Mouse (Mus musculus) kidney, adult 8-10 months (tissue): ENCODE data around the gene Mex3a.
A peak's percentile ranks its signal among the peaks of the same experiment; 100 is the strongest.

ENCODE experiments used
- DNase-seq, 2 experiments: peaks; one replicate each; pipeline ENCODE4 v3.0.0; 2022

Mex3a gene

DNA sequence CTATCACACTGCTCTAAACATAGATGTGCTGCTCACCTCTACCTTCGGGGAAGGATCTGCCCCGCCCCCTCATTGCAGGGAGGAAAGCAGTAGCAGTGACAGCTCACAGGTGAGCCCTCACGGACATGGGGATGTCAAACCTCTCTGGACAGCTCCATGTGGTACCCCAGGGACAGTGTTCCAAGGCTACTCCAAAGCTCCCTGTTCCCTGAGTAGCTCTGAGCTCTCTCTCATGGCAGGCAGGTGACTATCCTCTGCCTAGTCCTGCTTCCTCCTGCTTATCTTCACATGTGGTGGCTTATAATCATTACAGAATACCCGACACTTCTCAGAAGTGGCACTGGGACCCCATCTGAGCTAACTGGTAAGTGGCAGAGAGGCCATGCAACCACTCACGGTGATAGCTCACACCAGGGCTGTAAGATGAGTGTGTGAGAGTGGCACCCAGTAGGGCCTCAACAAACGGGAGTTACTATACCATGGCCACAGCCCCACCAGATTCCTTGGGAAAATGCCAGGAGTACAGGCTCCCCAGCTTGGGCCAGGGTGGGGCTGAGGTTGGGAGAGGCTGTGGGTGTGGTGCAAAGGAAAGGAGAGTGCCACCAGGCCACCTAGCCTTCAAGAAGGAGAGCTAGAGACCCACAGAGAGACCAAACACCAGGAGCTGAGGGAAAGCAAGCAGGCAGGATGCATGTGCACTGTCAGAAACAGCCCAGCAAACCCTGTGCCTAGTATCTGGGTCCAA is 14.7 kb downstream of the Mex3a start:
- DNase-seq: no peak

DNA sequence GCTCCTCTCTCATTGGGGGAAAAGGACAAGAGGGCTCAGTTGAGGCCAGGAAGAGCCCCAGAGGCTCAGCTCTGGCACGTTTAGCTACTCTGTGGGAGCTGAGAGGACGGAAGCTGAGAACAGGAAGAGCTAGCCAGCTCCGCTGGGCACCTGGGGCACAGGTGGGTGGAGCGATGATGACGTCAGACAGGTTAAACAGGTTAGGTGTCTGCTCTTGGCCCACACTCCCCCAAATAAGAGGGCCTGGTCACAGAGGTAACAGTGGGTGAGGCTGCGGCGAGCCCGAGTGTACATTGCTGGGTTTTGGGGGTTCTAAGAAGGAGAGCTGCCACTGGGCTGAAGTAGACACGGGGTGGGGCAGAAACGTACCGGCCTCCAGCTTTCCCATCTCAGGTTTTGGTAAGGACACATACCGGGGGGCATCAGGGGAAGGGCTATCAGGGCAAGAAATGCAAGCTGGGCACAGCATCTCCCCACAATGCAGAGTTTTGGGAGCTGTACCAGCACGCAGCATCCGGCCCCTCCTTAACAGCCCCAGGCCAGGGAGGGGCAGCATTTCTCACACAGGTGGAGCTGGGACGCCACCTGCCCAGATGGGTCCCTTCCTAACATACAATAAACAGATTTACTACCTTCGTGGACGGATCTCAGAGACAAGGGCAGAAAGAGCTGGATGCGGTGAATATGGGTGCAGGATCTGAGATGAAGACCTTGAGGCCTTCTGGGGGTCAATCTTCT is 16.2 kb downstream of the Mex3a start, which contains the start of gene Rab25:
TSS of gene Rab25 (minus strand) at position 121 of the 738 bp plus-strand sequence.
- peak; percentile 69 to 73 for DNase-seq

GRCm38 (mm10) chr3:88551586-88551985 is 19.4 kb downstream of the Mex3a start:
- peak in 1 of 2 experiments; percentile 40 for DNase-seq

- no peak for DNase-seq
Observed at GRCm38 (mm10) chr3:88552082-88552645, 20.0 kb downstream of the Mex3a start.

- DNase-seq: peak; percentile 99
Observed at GRCm38 (mm10) chr3:88552676-88553524, 20.7 kb downstream of the Mex3a start, which contains the start of gene Lamtor2. Gene Lamtor2, minus strand, starts transcription at chr3:88553074.

DNA sequence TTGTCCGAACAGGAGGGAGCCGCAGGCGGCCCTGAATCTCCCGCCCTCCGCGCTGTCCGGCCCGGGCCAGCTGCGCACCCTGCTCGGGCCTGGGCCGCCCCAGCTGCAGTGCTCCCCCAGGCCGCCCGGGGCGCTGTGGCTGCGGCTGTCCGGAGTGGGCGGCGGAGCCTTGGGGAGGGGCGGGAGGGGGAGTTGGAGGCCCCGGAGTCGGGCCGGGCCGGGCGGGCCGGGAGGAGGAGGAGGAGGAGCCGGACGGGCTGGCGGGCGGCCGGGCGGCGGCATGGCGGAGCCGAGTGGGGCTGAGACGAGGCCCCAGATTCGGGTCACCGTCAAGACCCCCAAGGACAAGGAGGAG is 21.3 kb downstream of the Mex3a start, which contains the start of gene Ubqln4:
TSS of gene Ubqln4 (plus strand) at position 234 of the 355 bp plus-strand sequence.
- peak; percentile 85 to 91 for DNase-seq

DNA sequence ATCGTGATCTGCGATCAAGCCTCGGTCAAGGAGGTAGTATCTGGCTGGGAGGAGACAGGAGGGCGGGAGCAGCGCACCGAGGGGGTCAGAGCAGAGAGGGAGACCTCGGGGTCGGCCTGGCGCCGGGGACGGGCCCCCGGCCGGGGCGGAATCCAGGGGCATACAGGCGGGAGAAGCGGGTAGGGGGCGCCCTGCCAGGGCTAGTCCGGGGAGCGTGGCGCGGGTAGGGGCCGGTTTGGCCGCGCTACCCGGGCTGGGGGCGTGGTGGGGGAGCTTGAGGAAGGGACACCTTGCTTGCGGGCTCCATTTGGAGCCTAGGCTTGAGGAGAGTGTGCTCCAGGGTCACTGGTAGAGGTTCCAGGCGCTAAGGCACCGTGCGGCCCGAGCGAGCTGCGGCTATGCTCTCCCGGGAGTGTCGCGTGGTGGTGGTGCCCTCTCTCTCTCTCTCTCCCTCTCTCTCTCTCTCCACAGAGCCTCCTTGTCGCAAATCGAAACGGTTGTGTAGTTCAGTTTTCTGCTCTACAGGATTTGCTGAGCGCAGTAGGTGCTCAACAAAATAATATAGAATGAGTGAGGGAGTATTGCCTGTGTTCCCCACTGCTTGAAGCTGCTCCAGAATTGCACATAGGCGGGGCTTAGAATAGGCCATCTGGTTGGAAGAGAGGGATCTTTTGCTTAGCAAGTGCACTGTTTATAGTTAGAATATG is 21.8 kb downstream of the Mex3a start:
- no peak for DNase-seq

DNA sequence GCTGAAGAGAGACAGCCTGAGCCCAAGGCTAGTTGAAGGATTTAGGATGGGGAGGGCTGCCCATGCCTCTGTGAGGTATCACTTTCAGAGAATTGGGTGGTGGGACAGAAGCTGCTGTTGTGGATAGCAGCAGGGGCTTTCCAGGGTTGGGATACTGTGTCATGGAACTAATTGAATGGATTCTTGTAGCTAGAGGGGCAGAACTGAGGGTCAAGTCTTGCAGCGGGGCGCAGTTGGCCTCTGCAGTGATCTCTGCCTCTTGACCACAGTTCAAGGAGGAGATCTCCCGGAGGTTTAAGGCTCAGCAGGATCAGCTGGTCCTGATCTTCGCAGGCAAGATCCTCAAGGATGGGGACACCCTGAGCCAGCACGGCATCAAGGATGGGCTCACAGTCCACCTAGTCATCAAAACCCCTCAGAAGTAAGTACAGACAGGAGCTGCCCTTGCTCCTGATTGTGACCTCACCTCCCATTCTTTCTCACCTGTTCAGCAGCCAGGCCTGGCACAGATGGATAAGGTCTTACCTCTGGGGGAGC is 22.9 kb downstream of the Mex3a start:
- no peak for DNase-seq

- DNase-seq: no peak
Observed at GRCm38 (mm10) chr3:88555731-88556130, 23.5 kb downstream of the Mex3a start.

DNA sequence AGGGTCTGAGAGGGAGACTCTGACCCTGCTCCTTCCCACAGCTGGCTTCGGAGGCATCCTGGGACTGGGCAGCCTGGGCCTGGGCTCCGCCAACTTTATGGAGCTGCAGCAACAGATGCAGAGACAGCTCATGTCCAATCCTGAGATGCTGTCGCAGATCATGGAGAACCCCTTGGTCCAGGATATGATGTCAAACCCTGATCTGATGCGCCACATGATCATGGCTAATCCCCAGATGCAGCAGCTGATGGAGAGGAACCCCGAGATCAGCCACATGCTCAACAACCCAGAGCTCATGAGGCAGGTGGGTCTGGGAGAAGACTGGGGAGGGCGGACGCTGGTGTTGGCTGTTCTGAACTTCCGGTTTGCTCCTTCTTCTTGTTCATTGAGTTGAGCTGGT is 24.4 kb downstream of the Mex3a start:
- DNase-seq: no peak

GRCm38 (mm10) chr3:88559596-88559995 is 27.4 kb downstream of the Mex3a start:
- DNase-seq: no peak

GRCm38 (mm10) chr3:88561989-88562388 is 29.8 kb downstream of the Mex3a start:
- DNase-seq: peak; percentile 49 to 58

- no peak for DNase-seq
Observed at GRCm38 (mm10) chr3:88563442-88563841, 31.2 kb downstream of the Mex3a start.

DNA sequence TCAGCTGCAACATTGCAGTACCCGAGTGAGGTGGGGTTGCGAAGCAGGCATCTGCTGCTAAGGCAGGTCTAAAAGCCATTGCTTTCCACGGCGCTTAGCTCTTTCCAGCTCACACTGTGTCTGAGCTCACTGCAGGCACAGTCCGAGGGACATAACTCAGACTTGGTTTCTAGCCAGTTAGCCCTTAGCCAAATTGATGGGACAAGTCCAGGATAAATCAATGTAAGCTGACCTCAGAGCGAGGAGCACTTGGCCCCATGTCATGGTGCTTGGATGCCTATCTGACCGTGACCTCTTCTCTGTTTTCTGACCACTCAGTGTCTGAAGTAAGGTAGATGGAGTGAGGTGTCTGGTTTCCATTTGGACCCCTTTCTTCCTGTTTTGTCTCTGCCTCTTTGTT is 31.8 kb downstream of the Mex3a start:
- DNase-seq: no peak

- no peak for DNase-seq
Observed at GRCm38 (mm10) chr3:88566116-88566515, 33.9 kb downstream of the Mex3a start.

DNA sequence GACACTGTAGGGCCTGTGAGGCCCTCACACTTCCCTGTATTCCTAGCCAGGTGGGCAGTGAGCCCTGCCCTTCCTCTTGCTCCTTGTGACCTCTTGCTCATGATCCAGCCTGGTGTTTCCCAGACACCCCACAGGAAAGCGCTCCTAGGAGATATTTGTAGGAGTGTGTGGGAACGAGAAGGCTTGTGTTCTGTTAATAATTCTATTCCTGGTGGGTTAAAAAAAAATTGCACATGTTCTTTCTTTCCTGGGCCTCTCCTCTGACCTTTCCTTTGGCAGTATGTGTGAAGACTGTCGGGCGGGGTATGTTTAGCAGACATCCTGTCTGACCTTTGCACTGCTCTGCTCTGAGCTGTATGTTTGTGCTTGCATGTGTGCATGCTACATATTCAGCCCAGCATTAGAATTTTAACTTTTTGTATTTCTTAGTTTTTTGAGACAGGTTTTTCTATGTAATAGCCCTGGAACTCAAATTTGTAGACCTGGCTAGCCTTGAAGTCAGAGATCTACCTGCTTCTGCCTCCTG is 34.4 kb downstream of the Mex3a start:
- DNase-seq: no peak

- DNase-seq: no peak
Observed at GRCm38 (mm10) chr3:88567892-88568291, 35.7 kb downstream of the Mex3a start.

GRCm38 (mm10) chr3:88568615-88569014 is 36.4 kb downstream of the Mex3a start:
- DNase-seq: no peak

DNA sequence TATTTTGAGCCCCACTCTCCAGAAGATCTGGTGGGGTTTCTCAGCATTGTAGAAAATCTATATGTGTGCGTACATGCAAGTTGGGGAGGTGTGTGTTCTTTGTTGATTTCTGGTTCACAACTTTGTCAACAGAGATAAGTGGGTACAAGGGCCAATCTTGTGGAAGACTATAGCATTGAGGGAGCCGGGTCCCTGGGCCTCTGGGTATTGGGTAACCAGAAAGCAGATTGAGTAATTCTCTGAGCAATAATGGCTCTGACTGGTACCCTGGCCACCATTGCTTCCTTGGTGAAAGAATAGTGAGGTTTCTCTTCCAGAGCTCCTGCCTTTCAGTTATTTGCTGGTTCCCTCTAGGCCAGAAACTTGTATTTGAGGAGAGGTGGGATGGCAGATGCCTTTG is 36.9 kb downstream of the Mex3a start:
- DNase-seq: no peak

DNA sequence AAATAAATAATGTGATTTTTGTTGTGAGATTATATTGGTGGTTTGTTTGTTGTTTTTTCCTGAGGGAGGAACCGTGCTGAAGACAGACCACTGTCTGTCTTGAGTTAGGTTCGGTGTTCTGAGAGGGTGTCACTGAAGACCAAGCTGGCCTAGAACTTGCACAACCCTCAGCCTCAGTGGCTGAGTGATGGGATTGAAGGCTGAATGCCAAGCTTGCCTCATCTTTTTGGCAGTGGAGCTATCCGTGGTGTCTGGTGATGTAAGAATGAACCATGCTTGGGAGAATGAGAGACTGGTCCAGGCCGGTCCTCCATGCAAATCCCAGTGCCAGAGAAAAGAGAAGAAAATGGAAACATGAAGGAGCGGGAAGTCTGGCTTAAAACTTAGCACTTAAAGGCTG is 37.5 kb downstream of the Mex3a start:
- DNase-seq: no peak

- DNase-seq: no peak
Observed at GRCm38 (mm10) chr3:88570341-88570740, 38.1 kb downstream of the Mex3a start.

DNA sequence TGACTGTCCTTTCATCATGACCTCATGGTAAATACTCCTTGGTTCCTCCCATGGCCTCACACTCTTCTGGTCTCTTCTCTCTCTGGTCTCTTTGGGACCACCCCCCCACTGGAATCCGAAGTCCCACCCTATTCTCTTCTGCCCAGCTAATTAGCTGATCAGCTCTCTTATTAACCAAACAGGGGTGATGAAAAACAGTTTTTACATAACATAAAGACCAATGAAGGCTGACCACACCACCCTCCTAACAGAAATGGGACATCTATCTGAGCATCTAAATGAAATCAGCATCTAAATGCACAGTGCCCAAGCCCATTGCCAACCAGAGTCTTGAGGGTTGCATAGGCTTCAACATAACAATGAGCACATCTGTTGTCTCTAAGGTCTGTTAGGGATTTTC is 39.7 kb downstream of the Mex3a start:
- no peak for DNase-seq
